Comparison of ENCODE assay signal across 9 mouse cellular contexts in the genomic region with DNA sequence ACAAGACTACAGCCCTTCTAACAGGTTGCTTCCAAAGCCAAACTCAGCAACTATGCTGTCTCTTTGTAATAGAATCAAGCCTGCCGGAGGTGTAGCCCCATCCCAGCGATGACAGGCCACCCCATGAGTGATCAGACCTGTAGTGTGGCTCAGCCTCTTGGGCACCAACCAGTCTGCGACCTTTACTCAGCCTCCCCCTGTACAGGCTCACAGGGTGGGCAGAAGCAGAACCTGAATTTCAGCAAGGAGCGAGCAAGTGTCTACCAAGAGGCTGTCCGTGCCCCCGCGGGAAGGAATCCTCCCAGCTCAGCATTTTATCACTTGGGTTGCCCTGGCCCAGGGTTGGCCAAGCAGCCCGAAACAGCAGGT.
DNase-seq lines count a peak whose midpoint lies in the region; ATAC-seq and TF ChIP-seq lines count a peak whose summit lies in the region.
"Had no signal": no experiment of that assay in that cellular context is flagged by ENCODE, and none has a peak within 500 bp of the region (broad histone marks: within the 10 kb centered on the region; RNA-seq: fewer than 3 reads in every experiment).

No protein-coding gene starts in this region.

- no peaks in the 10 kb centered on the region for H3K9me3 ChIP-seq in heart, embryonic 13.5 days
- peaks cover 15% of the 10 kb centered on the region for H3K9me3 ChIP-seq in G1E (replicated peaks)
- H3K9me3 ChIP-seq in hindbrain, embryonic 10.5 days = no peaks in the 10 kb centered on the region
- H3K9me3 ChIP-seq in liver, embryonic 16.5 days (replicated peaks; ENCODE audit: control insufficient read depth, low read length) = no peaks in the 10 kb centered on the region

- H3K4me3 ChIP-seq in heart, embryonic 13.5 days = peak overlapping the region; percentile 55
- peak overlapping the region; percentile 58; the same call in 1 of the 2 replicates for H3K4me3 ChIP-seq in G1E (ENCODE audit: low read depth, low read length)
- H3K4me3 ChIP-seq in hindbrain, embryonic 10.5 days = peak overlapping the region; percentile 58
- H3K4me3 ChIP-seq in liver, embryonic 16.5 days (ENCODE audit: low read depth, low read length) = peak overlapping the region; percentile 66
- H3K4me3 ChIP-seq: myocyte had no signal

- DNase-seq in heart, postnatal 25 days (ENCODE audit: low spot score) = no peak
- no peak for DNase-seq in G1E (ENCODE audit: low spot score)
- no peak for DNase-seq in hindbrain, embryonic 10.5 days (ENCODE audit: low spot score)
- no peak for DNase-seq in cerebellum, postnatal 4 days (ENCODE audit: low spot score in 2 of 2)
- DNase-seq in right cerebral cortex, postnatal 14 days = no peak
- DNase-seq in layer of hippocampus, adult 9-10 months (ENCODE audit: low spot score) = no peak

- H3K36me3 ChIP-seq in heart, embryonic 13.5 days = no peaks in the 10 kb centered on the region
- H3K36me3 ChIP-seq in G1E (replicated peaks) = no peaks in the 10 kb centered on the region
- no peaks in the 10 kb centered on the region for H3K36me3 ChIP-seq in hindbrain, embryonic 10.5 days
- no peaks in the 10 kb centered on the region for H3K36me3 ChIP-seq in liver, embryonic 16.5 days (ENCODE audit: control insufficient read depth, insufficient read depth)

- peak overlapping the region; percentile 91 for H3K4me2 ChIP-seq in heart, embryonic 13.5 days
- peak overlapping the region; percentile 98 for H3K4me2 ChIP-seq in liver, embryonic 16.5 days (ENCODE audit: low read depth, low read length)

- WGBS in heart, embryonic 13.5 days = 26% methylated on average over 8 of the region's 8 CpGs
- 36% methylated on average over 8 of the region's 8 CpGs for WGBS in hindbrain, embryonic 10.5 days
- WGBS in liver, embryonic 16.5 days (ENCODE audit: insufficient replicate concordance) = 32% methylated on average over 8 of the region's 8 CpGs

- ATAC-seq in heart, embryonic 13.5 days (ENCODE audit: extremely low read depth, insufficient number of reproducible peaks, low FRiP score, low TSS enrichment) = peak; percentile 23; the same call in 1 of the 2 replicates
- no peak for ATAC-seq in G1E (ENCODE audit: extremely low read depth, insufficient number of reproducible peaks, low FRiP score, poor library complexity, severe bottlenecking)
- ATAC-seq in liver, embryonic 16.5 days (ENCODE audit: low read depth) = no peak; the same call in 1 of the 2 replicates

- TF ChIP-seq CTCF in G1E (IDR thresholded peaks at IDR 0.05; ENCODE audit: low read depth, low read length) = no peak

- peaks cover 47% of the 10 kb centered on the region for H3K27me3 ChIP-seq in heart, embryonic 13.5 days (replicated peaks)
- H3K27me3 ChIP-seq in G1E (ENCODE audit: insufficient read depth, low read length) = peaks cover 22% of the 10 kb centered on the region
- peaks cover 59% of the 10 kb centered on the region for H3K27me3 ChIP-seq in hindbrain, embryonic 10.5 days (ENCODE audit: insufficient read depth, poor library complexity, severe bottlenecking)
- no peaks in the 10 kb centered on the region for H3K27me3 ChIP-seq in liver, embryonic 16.5 days (ENCODE audit: control insufficient read depth, insufficient read depth, low read depth, low read length)

- peak overlapping the region; percentile 78 for H3K9ac ChIP-seq in heart, embryonic 13.5 days
- peak overlapping the region; percentile 72 for H3K9ac ChIP-seq in liver, embryonic 16.5 days (ENCODE audit: low read depth, low read length)

- no peak overlapping the region for H3K27ac ChIP-seq in heart, embryonic 13.5 days (replicated peaks)
- peak overlapping the region; percentile 71 for H3K27ac ChIP-seq in hindbrain, embryonic 10.5 days
- peak overlapping the region; percentile 79 for H3K27ac ChIP-seq in liver, embryonic 16.5 days (ENCODE audit: low read length)

- intact Hi-C loops in heart, postnatal 25 days (cut with DNase I) = no loop called here

- peaks cover 13% of the 10 kb centered on the region; the same call in 1 of the 2 replicates for H3K4me1 ChIP-seq in heart, embryonic 13.5 days
- H3K4me1 ChIP-seq in G1E (ENCODE audit: insufficient read depth, low read depth, low read length) = peaks cover 28% of the 10 kb centered on the region
- H3K4me1 ChIP-seq in hindbrain, embryonic 10.5 days (replicated peaks) = peaks cover 13% of the 10 kb centered on the region
- H3K4me1 ChIP-seq in liver, embryonic 16.5 days (ENCODE audit: control insufficient read depth, low read depth, low read length) = peaks cover 23% of the 10 kb centered on the region
